Mouse (Mus musculus) layer of hippocampus, postnatal 36 days (tissue): ENCODE data around the gene Gak. TPM values are rescaled to one million over a fixed set of nuclear protein-coding genes. Genes with fewer than 3 reads are reported as not detected.

Experiments
- DNase-seq, 2 experiments: peaks; one replicate each; pipeline ENCODE4 v3.0.0; 2022
- total RNA-seq, 2 experiments: library from RNA; stranded (reverse); gene quantifications; 2 replicates each; pipeline ENCODE4 v1.2.3; 2021

Gene Gak
- 10 to 100 TPM; 89.4 to 97.6 TPM for total RNA-seq

GRCm38 (mm10) chr5:108629634-108630483, at the start of gene Gak, which contains the start of gene Tmem175:
TSS of gene Gak (minus strand) at chr5:108629755.
TSS of gene Tmem175 (plus strand) at chr5:108629770.
- peak; percentile 91 to 93 for DNase-seq

GRCm38 (mm10) chr5:108678296-108678854, 48.8 kb upstream of the Gak start:
- DNase-seq = no peak

- peak; percentile 75 to 81 for DNase-seq
Observed at GRCm38 (mm10) chr5:108677605-108678295, 48.2 kb upstream of the Gak start.

GRCm38 (mm10) chr5:108676772-108677498, 47.4 kb upstream of the Gak start:
- no peak for DNase-seq

- DNase-seq = no peak
Observed at GRCm38 (mm10) chr5:108675251-108675816, 45.8 kb upstream of the Gak start, which contains the start of gene Slc26a1. TSS of gene Slc26a1 (minus strand) at chr5:108675569.

- DNase-seq = no peak
Observed at GRCm38 (mm10) chr5:108674624-108675023, 45.1 kb upstream of the Gak start.

GRCm38 (mm10) chr5:108671757-108672156, 42.2 kb upstream of the Gak start:
- DNase-seq = no peak

- DNase-seq = no peak
Observed at GRCm38 (mm10) chr5:108670785-108671184, 41.2 kb upstream of the Gak start.

- no peak for DNase-seq
Observed at GRCm38 (mm10) chr5:108669986-108670385, 40.4 kb upstream of the Gak start.

- DNase-seq = peak; percentile 89 to 91
Observed at GRCm38 (mm10) chr5:108668977-108669936, 39.7 kb upstream of the Gak start, which contains the start of gene Dgkq. TSS of gene Dgkq (minus strand) at chr5:108669672.

- no peak for DNase-seq
Observed at GRCm38 (mm10) chr5:108668387-108668932, 38.9 kb upstream of the Gak start.

GRCm38 (mm10) chr5:108667370-108667769, 37.8 kb upstream of the Gak start:
- DNase-seq = no peak

GRCm38 (mm10) chr5:108665066-108665465, 35.5 kb upstream of the Gak start:
- no peak for DNase-seq

GRCm38 (mm10) chr5:108662772-108663171, 33.2 kb upstream of the Gak start:
- DNase-seq = no peak

- DNase-seq = peak; percentile 89 to 90
Observed at GRCm38 (mm10) chr5:108660632-108661268, 31.2 kb upstream of the Gak start.

- no peak for DNase-seq
Observed at GRCm38 (mm10) chr5:108659698-108660631, 30.4 kb upstream of the Gak start, which contains the start of gene Idua. TSS of gene Idua (plus strand) at chr5:108660331.

- DNase-seq = peak in 1 of 2 experiments; percentile 1
Observed at GRCm38 (mm10) chr5:108658611-108659010, 29.1 kb upstream of the Gak start.

GRCm38 (mm10) chr5:108657406-108657805, 27.9 kb upstream of the Gak start:
- no peak for DNase-seq
